Mouse (Mus musculus) embryonic facial prominence, embryonic 12.5 days (tissue): ENCODE measurements around the gene Pnma3. TPM values are rescaled to one million over a fixed set of nuclear protein-coding genes. Genes with fewer than 3 reads are reported as not detected.
"Not testable (repeated sequence)": the region's sequence is repeated elsewhere in the genome, so short reads cannot be mapped to it uniquely, and the experiment has no call there.

Experiments used
- ATAC-seq: fragments of 200-750 bp; cut with Nextera tagmentation; 2 replicates; pipeline ENCODE4 v1.8.0; 2017; ENCODE audit not compliant: insufficient number of reproducible peaks, insufficient read depth, low FRiP score, low TSS enrichment
- H3K27ac ChIP-seq: fragments of 300-500 bp; sonication (generic); 2 replicates; pipeline ENCODE4 v1.5.1; 2016; ENCODE audit warnings: mild to moderate bottlenecking
- H3K27me3 ChIP-seq: fragments of 300-500 bp; sonication (generic); 2 replicates; pipeline ENCODE4 v1.6.1; 2016; ENCODE audit warnings: mild to moderate bottlenecking, moderate library complexity
- H3K36me3 ChIP-seq: fragments of 300-500 bp; sonication (generic); 2 replicates; pipeline ENCODE4 v1.6.1; 2016; ENCODE audit warnings: mild to moderate bottlenecking
- H3K4me1 ChIP-seq: fragments of 300-500 bp; sonication (generic); 2 replicates; pipeline ENCODE4 v1.6.1; 2016
- H3K4me2 ChIP-seq: fragments of 300-500 bp; sonication (generic); replicated peaks from 2 replicates; pipeline ENCODE4 v1.6.1; 2016; ENCODE audit warnings: mild to moderate bottlenecking, moderate library complexity
- H3K4me3 ChIP-seq: fragments of 300-500 bp; sonication (generic); 2 replicates; pipeline ENCODE4 v1.5.1; 2016; ENCODE audit warnings: mild to moderate bottlenecking
- H3K9ac ChIP-seq: fragments of 300-500 bp; sonication (generic); 2 replicates; pipeline ENCODE4 v1.6.1; 2016; ENCODE audit warnings: mild to moderate bottlenecking, moderate library complexity
- H3K9me3 ChIP-seq: fragments of 300-500 bp; sonication (generic); 2 replicates; pipeline ENCODE4 v1.6.1; 2016; ENCODE audit warnings: mild to moderate bottlenecking, moderate library complexity
- WGBS: fragments of 180-500 bp; shearing (Covaris S2); methylation state at CpG from one replicate; pipeline ENCODE4 v1.1.7; 2016; 5-methylcytosine and 5-hydroxymethylcytosine counted together
- polyA plus RNA-seq: library from polyadenylated mRNA; unstranded; fragments of >200 nt; fragmentation: Nextera tagmentation; extraction: Ambion mirVana; gene quantifications from 2 replicates; pipeline ENCODE4 v1.2.1, GENCODE M21; 2016

The Pnma3 gene
- polyA plus RNA-seq, 1 experiment from 2014 or later: 0.35 TPM

- not testable (repeated sequence) for H3K36me3 ChIP-seq, H3K27ac ChIP-seq, H3K9ac ChIP-seq, H3K4me1 ChIP-seq, H3K4me3 ChIP-seq, H3K27me3 ChIP-seq, ATAC-seq, H3K4me2 ChIP-seq, H3K9me3 ChIP-seq
- 72% methylated on average over 13 of the region's 13 CpGs for WGBS
These were observed 32.4 kb downstream of the Pnma3 start, which contains the start of gene Xlr3a for GRCm38 (mm10) chrX:73096941-73097508. Gene Xlr3a (minus strand): TSS chrX:73097095.

GRCm38 (mm10) chrX:73116747-73117146 is 52.2 kb downstream of the Pnma3 start, which contains the start of gene Gm14685:
Gene Gm14685 (plus strand): TSS chrX:73117047.
- not testable (repeated sequence) for H3K27ac ChIP-seq, H3K9me3 ChIP-seq, H3K9ac ChIP-seq, H3K27me3 ChIP-seq, ATAC-seq, H3K4me2 ChIP-seq, H3K4me3 ChIP-seq, H3K36me3 ChIP-seq, H3K4me1 ChIP-seq
- WGBS: no CpG with 5 or more reads among the region's 7 CpGs

Other genes with a start within 250 kb of the Pnma3 start
- gene Gabrq, start 239.6 kb upstream of the Pnma3 start, polyA plus RNA-seq: 0.14 and 0.15 TPM in 2 replicates
- gene Cetn2, start 146.4 kb upstream of the Pnma3 start, polyA plus RNA-seq: 81.4 and 81.7 TPM in 2 replicates
- 24.5 and 26.2 TPM in 2 replicates for gene Nsdhl, start 146.2 kb upstream of the Pnma3 start, polyA plus RNA-seq
- 11.3 TPM in 2 replicates for gene Zfp185, start 77.4 kb upstream of the Pnma3 start, polyA plus RNA-seq
- gene Pnma5, start 27.7 kb upstream of the Pnma3 start, polyA plus RNA-seq: 0.09 TPM in 1 of 2 replicates, not detected in the other
- gene Xlr4a, start 17.7 kb downstream of the Pnma3 start, polyA plus RNA-seq: 0.68 and 1.1 TPM in 2 replicates
- gene Xlr3a, start 32.3 kb downstream of the Pnma3 start, polyA plus RNA-seq: 1.9 and 3.6 TPM in 2 replicates
- gene Gm14685, start 52.3 kb downstream of the Pnma3 start, polyA plus RNA-seq: 0.05 and 0.18 TPM in 2 replicates
- not detected in 2 replicates for gene Xlr5b, start 84.0 kb downstream of the Pnma3 start, polyA plus RNA-seq
- gene DXBay18, start 84.7 kb downstream of the Pnma3 start, polyA plus RNA-seq: not detected in 2 replicates
- not detected in 2 replicates for gene Spin2d, start 112.2 kb downstream of the Pnma3 start, polyA plus RNA-seq
- gene Xlr3b, start 127.4 kb downstream of the Pnma3 start, polyA plus RNA-seq: 10.4 and 11.2 TPM in 2 replicates
- 0.64 and 0.69 TPM in 2 replicates for gene Xlr4b, start 149.5 kb downstream of the Pnma3 start, polyA plus RNA-seq
- 11.6 and 11.8 TPM in 2 replicates for gene F8a, start 163.5 kb downstream of the Pnma3 start, polyA plus RNA-seq
- gene Xlr4c, start 178.3 kb downstream of the Pnma3 start, polyA plus RNA-seq: 0.47 TPM in 1 of 2 replicates, not detected in the other
- gene Xlr3c, start 200.6 kb downstream of the Pnma3 start, polyA plus RNA-seq: not detected in 2 replicates
- not detected in 2 replicates for gene Xlr5a, start 228.2 kb downstream of the Pnma3 start, polyA plus RNA-seq
- not detected in 2 replicates for gene Xlr5c, start 228.2 kb downstream of the Pnma3 start, polyA plus RNA-seq